Mouse (Mus musculus): ENCODE data around the gene Cox6a2.
A peak's percentile ranks its signal among the peaks of the same experiment; 100 is the strongest.
"Not testable (repeated sequence)": the region's sequence is repeated elsewhere in the genome, so short reads cannot be mapped to it uniquely, and the experiment has no call there.

Cox6a2 gene

GRCm38 (mm10) chr7:128235481-128235880 lies 29.3 kb upstream of the Cox6a2 start:
- DNase-seq (ENCODE audit: low spot score in 2 of 2): peak in 1 of 2 experiments; percentile 9

- no peak for DNase-seq (ENCODE audit: low spot score in 2 of 2)
Measured at GRCm38 (mm10) chr7:128234796-128235195, 28.6 kb upstream of the Cox6a2 start.

GRCm38 (mm10) chr7:128231741-128232140 lies 25.6 kb upstream of the Cox6a2 start:
- no peak for DNase-seq (ENCODE audit: low spot score in 2 of 2)

- peak in 1 of 2 experiments; percentile 60 for DNase-seq (ENCODE audit: low spot score in 2 of 2)
Measured at GRCm38 (mm10) chr7:128220936-128221335, 14.7 kb upstream of the Cox6a2 start.

- DNase-seq (ENCODE audit: low spot score in 2 of 2): no peak
Measured at GRCm38 (mm10) chr7:128219952-128220351, 13.8 kb upstream of the Cox6a2 start.

- no peak for DNase-seq (ENCODE audit: low spot score in 2 of 2)
Measured at GRCm38 (mm10) chr7:128209826-128210225, 3.6 kb upstream of the Cox6a2 start.

GRCm38 (mm10) chr7:128208187-128208586 lies 2.0 kb upstream of the Cox6a2 start:
- peak; percentile 76 to 80 for DNase-seq (ENCODE audit: low spot score in 2 of 2)

- DNase-seq (ENCODE audit: low spot score in 2 of 2): no peak
Measured at GRCm38 (mm10) chr7:128205695-128206094, 492 bp downstream of the Cox6a2 start.

- DNase-seq (ENCODE audit: low spot score in 2 of 2): no peak
Measured at GRCm38 (mm10) chr7:128204179-128204578, 2.0 kb downstream of the Cox6a2 start.

GRCm38 (mm10) chr7:128203071-128203470 lies 3.1 kb downstream of the Cox6a2 start:
- DNase-seq (ENCODE audit: low spot score in 2 of 2): no peak

GRCm38 (mm10) chr7:128201607-128202006 lies 4.6 kb downstream of the Cox6a2 start:
- no peak for DNase-seq (ENCODE audit: low spot score in 2 of 2)

GRCm38 (mm10) chr7:128181691-128182090 lies 24.5 kb downstream of the Cox6a2 start:
- no peak for DNase-seq (ENCODE audit: low spot score in 2 of 2)

GRCm38 (mm10) chr7:128180546-128180945 lies 25.6 kb downstream of the Cox6a2 start:
- no peak for DNase-seq (ENCODE audit: low spot score in 2 of 2)

GRCm38 (mm10) chr7:128180126-128180525 lies 26.1 kb downstream of the Cox6a2 start:
- DNase-seq (ENCODE audit: low spot score in 2 of 2): no peak

GRCm38 (mm10) chr7:128178385-128178784 lies 27.8 kb downstream of the Cox6a2 start:
- peak; percentile 26 to 54 for DNase-seq (ENCODE audit: low spot score in 2 of 2)

- no peak for DNase-seq (ENCODE audit: low spot score in 2 of 2)
Measured at GRCm38 (mm10) chr7:128169996-128170395, 36.2 kb downstream of the Cox6a2 start.

- no peak for DNase-seq (ENCODE audit: low spot score in 2 of 2)
Measured at GRCm38 (mm10) chr7:128166391-128166790, 39.8 kb downstream of the Cox6a2 start.

GRCm38 (mm10) chr7:128164001-128164400 lies 42.2 kb downstream of the Cox6a2 start:
- no peak for DNase-seq (ENCODE audit: low spot score in 2 of 2)

GRCm38 (mm10) chr7:128158688-128159354 lies 47.4 kb downstream of the Cox6a2 start:
- not testable (repeated sequence) for DNase-seq (ENCODE audit: low spot score in 2 of 2)
